Mouse (Mus musculus): ENCODE results near the gene Gm12248. TPM values are rescaled to one million over a fixed set of nuclear protein-coding genes. Genes with fewer than 3 reads are reported as not detected.
A peak's percentile ranks its signal among the peaks of the same experiment; 100 is the strongest.

Gm12248 gene
- polyA plus RNA-seq, 1 experiment from 2014 or later: not detected

GRCm38 (mm10) chr11:58016371-58016770 lies 76.6 kb downstream of the Gm12248 start:
- Histone ChIP-seq H3K9me3 (no peaks in the 10 kb centered on the region), H3K9ac (peak overlapping the region; percentile 65), H3K27me3 (replicated peaks) (no peaks in the 10 kb centered on the region), H3K4me3 (no peak overlapping the region), H3K4me2 (peak overlapping the region; percentile 22; the same call in 1 of the 2 replicates), H3K27ac (replicated peaks) (peak overlapping the region; percentile 62), H3K36me3 (no peaks in the 10 kb centered on the region), H3K4me1 (peaks cover 96% of the 10 kb centered on the region)
- no peak for ATAC-seq (ENCODE audit: extremely low read depth, insufficient number of reproducible peaks, low FRiP score, low TSS enrichment)
- 46% methylated on average over 3 of the region's 3 CpGs for WGBS

GRCm38 (mm10) chr11:58015339-58015738 lies 77.6 kb downstream of the Gm12248 start:
- Histone ChIP-seq H3K27me3 (replicated peaks) (no peaks in the 10 kb centered on the region), H3K27ac (replicated peaks) (no peak overlapping the region), H3K9ac (no peak overlapping the region), H3K4me2 (no peak overlapping the region), H3K36me3 (no peaks in the 10 kb centered on the region), H3K4me1 (peaks cover 96% of the 10 kb centered on the region), H3K4me3 (no peak overlapping the region), H3K9me3 (no peaks in the 10 kb centered on the region)
- ATAC-seq (ENCODE audit: extremely low read depth, insufficient number of reproducible peaks, low FRiP score, low TSS enrichment): no peak
- WGBS: 78% methylated on average over 2 of the region's 2 CpGs

DNA sequence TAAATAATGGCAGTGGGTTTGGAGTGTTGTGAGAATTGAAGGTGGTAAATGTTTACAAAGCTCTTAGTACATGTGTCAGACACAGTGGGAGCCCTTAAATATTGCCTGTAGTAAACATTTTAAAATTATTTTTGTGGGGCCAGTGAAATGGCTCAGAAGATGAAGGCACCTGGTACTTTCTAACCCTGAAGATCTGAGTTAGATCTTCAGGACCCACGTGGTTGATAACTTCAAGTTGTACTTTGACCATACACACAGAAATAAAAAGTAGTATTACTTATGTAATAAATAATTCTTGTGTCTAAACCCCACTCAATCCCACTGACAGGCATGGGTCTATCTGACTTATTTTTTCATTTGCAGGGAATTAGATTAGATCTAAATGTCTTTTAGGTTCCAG lies 78.3 kb downstream of the Gm12248 start:
- H3K36me3 ChIP-seq: no peaks in the 10 kb centered on the region
- peaks cover 89% of the 10 kb centered on the region for H3K4me1 ChIP-seq
- H3K9me3 ChIP-seq: no peaks in the 10 kb centered on the region
- H3K27me3 ChIP-seq (replicated peaks): no peaks in the 10 kb centered on the region
- 78% methylated on average over 1 of the region's 1 CpGs for WGBS
- no peak for ATAC-seq (ENCODE audit: extremely low read depth, insufficient number of reproducible peaks, low FRiP score, low TSS enrichment)
- no peak overlapping the region for H3K4me3 ChIP-seq
- H3K27ac ChIP-seq (replicated peaks): no peak overlapping the region
- no peak overlapping the region for H3K4me2 ChIP-seq
- H3K9ac ChIP-seq: no peak overlapping the region

Other genes starting within 250 kb of the Gm12248 start
- gene Larp1, start 84.1 kb downstream of the Gm12248 start, polyA plus RNA-seq (2015; fragmentation: Nextera tagmentation; extraction: Ambion mirVana): 11.7 and 12.8 TPM in 2 replicates
- 64.9 and 71.1 TPM in 2 replicates for gene Cnot8, start 11.0 kb upstream of the Gm12248 start, polyA plus RNA-seq (2015; fragmentation: Nextera tagmentation; extraction: Ambion mirVana)
- 13.5 and 13.9 TPM in 2 replicates for gene Gemin5, start 75.4 kb upstream of the Gm12248 start, polyA plus RNA-seq (2015; fragmentation: Nextera tagmentation; extraction: Ambion mirVana)
- gene Mrpl22, start 78.5 kb upstream of the Gm12248 start, polyA plus RNA-seq (2015; fragmentation: Nextera tagmentation; extraction: Ambion mirVana): 103 and 114 TPM in 2 replicates
- gene Igtp, start 106.4 kb upstream of the Gm12248 start, polyA plus RNA-seq (2015; fragmentation: Nextera tagmentation; extraction: Ambion mirVana): 4.4 and 5.0 TPM in 2 replicates
- gene Irgm2, start 106.5 kb upstream of the Gm12248 start, polyA plus RNA-seq (2015; fragmentation: Nextera tagmentation; extraction: Ambion mirVana): 2.9 and 3.6 TPM in 2 replicates
- gene 4930438A08Rik, start 181.7 kb upstream of the Gm12248 start, polyA plus RNA-seq (2015; fragmentation: Nextera tagmentation; extraction: Ambion mirVana): not detected in 2 replicates
- 12.4 and 15.5 TPM in 2 replicates for gene Zfp692, start 213.9 kb upstream of the Gm12248 start, polyA plus RNA-seq (2015; fragmentation: Nextera tagmentation; extraction: Ambion mirVana)
- 27.7 and 28.6 TPM in 2 replicates for gene Zfp672, start 237.2 kb upstream of the Gm12248 start, polyA plus RNA-seq (2015; fragmentation: Nextera tagmentation; extraction: Ambion mirVana)
- gene Sh3bp5l, start 237.6 kb upstream of the Gm12248 start, polyA plus RNA-seq (2015; fragmentation: Nextera tagmentation; extraction: Ambion mirVana): 24.0 and 25.3 TPM in 2 replicates

Measured in heart, embryonic 13.5 days (tissue).